Mouse (Mus musculus) megakaryocyte, embryonic 14.5 days (primary cell): ENCODE measurements around the gene Klhl32.

Source experiments
- FLI1 ChIP-seq: IDR thresholded peaks from 2 replicates; pipeline ENCODE4 v1.6.1; 2012; ENCODE audit warnings: low read length, inconsistent platforms, mixed read lengths
- GATA1 ChIP-seq: IDR thresholded peaks from 3 replicates; pipeline ENCODE4 v1.6.1; 2012; ENCODE audit warnings: mixed read lengths, low read length, inconsistent platforms, borderline replicate concordance

DNA sequence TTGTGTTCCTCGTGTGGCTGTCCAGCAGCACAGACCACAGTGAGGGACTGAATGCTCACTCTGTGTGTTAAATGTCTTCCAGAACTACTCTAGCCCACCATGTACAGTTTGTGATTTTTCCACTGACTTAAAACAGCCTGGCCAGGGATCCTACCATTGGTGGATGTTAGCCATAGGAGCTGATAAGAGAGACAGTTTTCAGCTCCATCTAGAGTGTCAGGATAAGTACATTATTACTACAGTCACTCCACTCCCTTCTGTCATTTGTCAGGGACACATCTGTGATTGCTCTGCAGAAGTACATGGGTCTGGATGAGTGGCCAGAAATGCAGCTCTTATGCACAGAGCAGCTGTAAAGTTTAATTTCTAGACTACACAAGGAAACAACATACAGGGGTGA is 223.1 kb downstream of the Klhl32 start:
- no peak for TF ChIP-seq GATA1
- TF ChIP-seq FLI1 = no peak
